Mouse (Mus musculus) C2C12 (cell line): ENCODE results near the gene Elovl2. TPM values are rescaled to one million over a fixed set of nuclear protein-coding genes. Genes with fewer than 3 reads are reported as not detected.

Source experiments
- H3K27me3 ChIP-seq: one replicate; pipeline ENCODE4 v1.6.1; 2011; ENCODE audit not compliant: control insufficient read depth, insufficient read depth, insufficient read length
- H3K36me3 ChIP-seq: one replicate; pipeline ENCODE4 v1.6.1; 2011; ENCODE audit not compliant: control insufficient read depth, insufficient read depth
- H3K4me3 ChIP-seq: one replicate; pipeline ENCODE4 v1.5.1; 2011; ENCODE audit warnings: mild to moderate bottlenecking, control low read depth; ENCODE audit not compliant: poor library complexity, insufficient read depth, severe bottlenecking
- H3K79me2 ChIP-seq: one replicate; pipeline ENCODE4 v1.6.1; 2011; ENCODE audit not compliant: control insufficient read depth, insufficient read depth
- H3K79me3 ChIP-seq: one replicate; pipeline ENCODE4 v1.6.1; 2011; ENCODE audit warnings: low read depth, control low read depth
- H3ac ChIP-seq: one replicate; pipeline ENCODE3; 2011; ENCODE audit warnings: low read depth; ENCODE audit not compliant: control insufficient read depth, insufficient read length
- CEBPB ChIP-seq: IDR thresholded peaks from one replicate; pipeline ENCODE4 v1.6.1; 2011; ENCODE audit warnings: low read depth, mild to moderate bottlenecking, control low read depth, moderate library complexity
- CTCF ChIP-seq: IDR thresholded peaks from one replicate; pipeline ENCODE4 v1.5.1; 2011; ENCODE audit not compliant: control insufficient read depth, insufficient read depth, insufficient read length
- FOSL1 ChIP-seq: IDR thresholded peaks from one replicate; pipeline ENCODE4 v1.8.0; 2011; ENCODE audit warnings: mild to moderate bottlenecking, low read length; ENCODE audit not compliant: poor library complexity, insufficient read depth, severe bottlenecking
- MAX ChIP-seq: IDR thresholded peaks from one replicate; pipeline ENCODE4 v1.6.1; 2011; ENCODE audit warnings: mild to moderate bottlenecking, control low read depth
- MYOD1 ChIP-seq: IDR thresholded peaks from one replicate; pipeline ENCODE4 v1.6.1; 2011; ENCODE audit warnings: low read depth; ENCODE audit not compliant: control insufficient read depth, insufficient read length
- MYOG ChIP-seq: IDR thresholded peaks from one replicate; pipeline ENCODE4 v1.6.1; 2011; ENCODE audit not compliant: control insufficient read depth, insufficient read length; ENCODE audit errors: extremely low read depth
- USF1 ChIP-seq: IDR thresholded peaks from one replicate; pipeline ENCODE4 v1.6.1; 2011; ENCODE audit warnings: low read depth, mild to moderate bottlenecking, control low read depth, moderate library complexity
- polyA plus RNA-seq: library from polyadenylated mRNA; unstranded; fragments of >200 nt; fragmentation: generic; extraction: Trizol; gene quantifications from one replicate; pipeline ENCODE4 v1.2.1, GENCODE M21; 2012; ENCODE audit warnings: missing spikeins

The Elovl2 gene
- polyA plus RNA-seq, 1 experiment = not detected

- Histone ChIP-seq H3K79me3 (no peaks in the 10 kb centered on the region), H3ac (no peak overlapping the region), H3K4me3 (no peak overlapping the region), H3K36me3 (no peaks in the 10 kb centered on the region), H3K79me2 (no peaks in the 10 kb centered on the region), H3K27me3 (peaks cover 26% of the 10 kb centered on the region)
- TF ChIP-seq FOSL1 (no peak), MAX (no peak), CTCF (no peak), MYOG (no peak), USF1 (no peak), CEBPB (no peak), MYOD1 (no peak)
These were observed 67.1 kb downstream of the Elovl2 start for GRCm38 (mm10) chr13:41153146-41153545.

- no peak overlapping the region for H3ac ChIP-seq
- H3K36me3 ChIP-seq = no peaks in the 10 kb centered on the region
- peaks cover 26% of the 10 kb centered on the region for H3K27me3 ChIP-seq
- TF ChIP-seq CTCF = no peak
- TF ChIP-seq MYOD1 = no peak
- no peak for TF ChIP-seq MAX
- TF ChIP-seq FOSL1 = no peak
- no peak for TF ChIP-seq USF1
- TF ChIP-seq MYOG = no peak
- TF ChIP-seq CEBPB = no peak
- no peak overlapping the region for H3K4me3 ChIP-seq
- H3K79me2 ChIP-seq = no peaks in the 10 kb centered on the region
- no peaks in the 10 kb centered on the region for H3K79me3 ChIP-seq
These were observed 73.9 kb downstream of the Elovl2 start for GRCm38 (mm10) chr13:41146271-41146670.

GRCm38 (mm10) chr13:41145433-41145970, 74.7 kb downstream of the Elovl2 start:
- no peak overlapping the region for H3K4me3 ChIP-seq
- no peak for TF ChIP-seq CEBPB
- TF ChIP-seq MYOD1 = no peak
- TF ChIP-seq CTCF = no peak
- no peak for TF ChIP-seq USF1
- TF ChIP-seq MAX = no peak
- no peak for TF ChIP-seq FOSL1
- TF ChIP-seq MYOG = no peak
- no peaks in the 10 kb centered on the region for H3K79me3 ChIP-seq
- H3K27me3 ChIP-seq = peaks cover 31% of the 10 kb centered on the region
- H3K36me3 ChIP-seq = no peaks in the 10 kb centered on the region
- no peaks in the 10 kb centered on the region for H3K79me2 ChIP-seq
- no peak overlapping the region for H3ac ChIP-seq

DNA sequence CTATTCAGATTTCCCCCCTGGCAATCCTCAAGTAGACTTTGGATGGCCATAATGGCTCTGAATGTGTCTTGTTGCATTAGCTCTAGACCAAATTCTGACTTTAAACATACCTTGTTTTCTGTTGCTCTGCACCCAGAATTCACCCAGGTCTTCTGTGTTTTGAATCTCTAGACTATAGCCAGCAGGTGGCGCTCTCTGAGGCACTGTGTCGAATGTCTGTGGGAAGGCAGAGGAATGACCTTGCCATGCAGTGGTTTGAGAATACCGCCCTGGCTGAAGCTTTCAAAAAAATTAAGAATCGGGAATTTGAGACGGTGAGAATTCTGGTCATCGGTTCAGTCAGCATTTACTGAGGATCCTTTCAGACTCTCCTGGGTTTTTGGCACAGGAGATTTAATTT, 85.3 kb downstream of the Elovl2 start:
- no peak for TF ChIP-seq MAX
- TF ChIP-seq MYOG = no peak
- no peaks in the 10 kb centered on the region for H3K79me3 ChIP-seq
- H3K4me3 ChIP-seq = no peak overlapping the region
- no peaks in the 10 kb centered on the region for H3K36me3 ChIP-seq
- H3K27me3 ChIP-seq = peaks cover 14% of the 10 kb centered on the region
- no peaks in the 10 kb centered on the region for H3K79me2 ChIP-seq
- H3ac ChIP-seq = no peak overlapping the region

Other genes with a start within 250 kb of the Elovl2 start
- 63.9 TPM for gene Pak1ip1, start 219.4 kb downstream of the Elovl2 start, polyA plus RNA-seq
- 203 TPM for gene Tmem14c, start 204.1 kb downstream of the Elovl2 start, polyA plus RNA-seq
- not detected for gene Mak, start 140.7 kb downstream of the Elovl2 start, polyA plus RNA-seq
- gene Gcm2, start 109.4 kb downstream of the Elovl2 start, polyA plus RNA-seq = not detected
- gene Sycp2l, start 106.1 kb downstream of the Elovl2 start, polyA plus RNA-seq = not detected
- gene Smim13, start 29.4 kb upstream of the Elovl2 start, polyA plus RNA-seq = 4.2 TPM
- not detected for gene Gm17364, start 53.6 kb upstream of the Elovl2 start, polyA plus RNA-seq